20 mouse cellular contexts compared by ENCODE assay signal in the genomic region with DNA sequence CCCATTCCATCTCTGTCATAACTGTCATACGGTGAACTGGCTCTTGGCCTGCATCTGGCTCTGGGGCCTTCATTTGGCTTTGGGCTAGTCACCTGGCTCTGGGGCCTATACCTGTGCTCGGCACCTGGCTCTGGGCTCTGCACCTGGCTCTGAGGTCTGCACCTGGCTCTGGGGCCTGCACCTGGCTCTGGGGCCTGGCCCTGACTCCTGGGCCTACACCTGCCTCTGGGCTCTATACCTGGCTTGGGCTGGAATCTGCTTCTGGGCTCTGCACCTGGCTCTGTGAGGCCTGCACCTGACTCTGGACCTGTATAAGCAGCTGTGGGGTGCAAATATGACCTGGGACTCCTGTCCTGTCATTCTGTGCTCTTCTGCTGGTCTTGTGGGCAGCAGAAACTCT. TPM values are rescaled to one million over a fixed set of nuclear protein-coding genes. Genes with fewer than 3 reads are reported as not detected.
DNase-seq lines count a peak whose midpoint lies in the region; ATAC-seq and TF ChIP-seq lines count a peak whose summit lies in the region.
"Had no signal": no experiment of that assay in that cellular context is flagged by ENCODE, and none has a peak within 500 bp of the region (broad histone marks: within the 10 kb centered on the region; RNA-seq: fewer than 3 reads in every experiment).

No protein-coding gene starts in this region.

- 0 out of 2 replicates have a peak, but pooled peaks have one; percentile 31 for ATAC-seq in lung, embryonic 15.5 days (ENCODE audit: borderline replicate concordance, extremely low read depth, low FRiP score, low TSS enrichment)
- ATAC-seq in intestine, embryonic 15.5 days: 0 out of 2 replicates have a peak, but pooled peaks have one; percentile 31
- peak; percentile 59 for ATAC-seq in intestine, postnatal 0 days
- ATAC-seq: forebrain, embryonic 15.5 days; forebrain, postnatal 0 days had no signal

- no peak overlapping the region for H3K9ac ChIP-seq in lung, embryonic 15.5 days
- no peak overlapping the region for H3K9ac ChIP-seq in intestine, embryonic 15.5 days
- no peak overlapping the region for H3K9ac ChIP-seq in intestine, postnatal 0 days (ENCODE audit: low read depth, low read length)
- H3K9ac ChIP-seq: embryonic facial prominence, embryonic 13.5 days; embryonic facial prominence, embryonic 15.5 days; forebrain, embryonic 12.5 days; forebrain, embryonic 15.5 days; forebrain, postnatal 0 days had no signal

- H3K4me1 ChIP-seq in lung, embryonic 15.5 days: no peaks in the 10 kb centered on the region
- no peaks in the 10 kb centered on the region for H3K4me1 ChIP-seq in intestine, embryonic 15.5 days (replicated peaks)
- no peaks in the 10 kb centered on the region for H3K4me1 ChIP-seq in intestine, postnatal 0 days (replicated peaks; ENCODE audit: control insufficient read depth, insufficient read depth, low read length)
- H3K4me1 ChIP-seq: embryonic facial prominence, embryonic 13.5 days; embryonic facial prominence, embryonic 15.5 days; forebrain, embryonic 12.5 days; forebrain, embryonic 15.5 days had no signal

- no peaks in the 10 kb centered on the region for H3K36me3 ChIP-seq in lung, embryonic 15.5 days
- H3K36me3 ChIP-seq in intestine, embryonic 15.5 days: no peaks in the 10 kb centered on the region
- H3K36me3 ChIP-seq in intestine, postnatal 0 days (ENCODE audit: control insufficient read depth, insufficient read depth): no peaks in the 10 kb centered on the region
- H3K36me3 ChIP-seq: embryonic facial prominence, embryonic 13.5 days; embryonic facial prominence, embryonic 15.5 days; forebrain, embryonic 12.5 days; forebrain, embryonic 15.5 days had no signal

- H3K9me3 ChIP-seq in lung, embryonic 15.5 days: no peaks in the 10 kb centered on the region
- no peaks in the 10 kb centered on the region for H3K9me3 ChIP-seq in intestine, embryonic 15.5 days
- H3K9me3 ChIP-seq in intestine, postnatal 0 days (ENCODE audit: control insufficient read depth): peaks cover 8% of the 10 kb centered on the region; the same call in 1 of the 2 replicates

- TF ChIP-seq CTCF in intestine, postnatal 0 days (IDR thresholded peaks at IDR 0.05; ENCODE audit: low read depth): no peak

- no peak overlapping the region for H3K27ac ChIP-seq in lung, embryonic 15.5 days
- no peak overlapping the region for H3K27ac ChIP-seq in intestine, embryonic 15.5 days
- no peak overlapping the region for H3K27ac ChIP-seq in intestine, postnatal 0 days (ENCODE audit: low read depth, low read length)
- H3K27ac ChIP-seq: embryonic facial prominence, embryonic 13.5 days; embryonic facial prominence, embryonic 15.5 days; forebrain, embryonic 12.5 days; forebrain, embryonic 15.5 days had no signal

- no peak overlapping the region for H3K4me2 ChIP-seq in lung, embryonic 15.5 days
- H3K4me2 ChIP-seq in intestine, embryonic 15.5 days (replicated peaks): no peak overlapping the region
- H3K4me2 ChIP-seq in intestine, postnatal 0 days (replicated peaks; ENCODE audit: low read depth): no peak overlapping the region
- H3K4me2 ChIP-seq: embryonic facial prominence, embryonic 13.5 days; embryonic facial prominence, embryonic 15.5 days; forebrain, embryonic 12.5 days; forebrain, embryonic 15.5 days had no signal

- no peaks in the 10 kb centered on the region for H3K27me3 ChIP-seq in lung, embryonic 15.5 days
- H3K27me3 ChIP-seq in intestine, embryonic 15.5 days (replicated peaks): no peaks in the 10 kb centered on the region
- no peaks in the 10 kb centered on the region for H3K27me3 ChIP-seq in intestine, postnatal 0 days (replicated peaks; ENCODE audit: control insufficient read depth, insufficient read depth, low read length)
- H3K27me3 ChIP-seq: embryonic facial prominence, embryonic 13.5 days; forebrain, embryonic 12.5 days; forebrain, embryonic 15.5 days had no signal

- H3K4me3 ChIP-seq in lung, embryonic 15.5 days: no peak overlapping the region
- H3K4me3 ChIP-seq in intestine, embryonic 15.5 days (replicated peaks): no peak overlapping the region
- no peak overlapping the region for H3K4me3 ChIP-seq in intestine, postnatal 0 days (ENCODE audit: low read depth, low read length)
- H3K4me3 ChIP-seq: embryonic facial prominence, embryonic 13.5 days; embryonic facial prominence, embryonic 15.5 days; erythroblast, embryonic 14.5 days; forebrain, embryonic 12.5 days; forebrain, embryonic 15.5 days had no signal

- DNase-seq in lung, postnatal 10 days: no peak
- no peak for DNase-seq in right cerebral cortex, postnatal 4 days
- no peak for DNase-seq in yolk sac, embryonic 10.5 days (ENCODE audit: low spot score)
- no peak for DNase-seq in ovary, adult 18-20 months (ENCODE audit: low spot score)
- DNase-seq: adrenal gland, adult 2 months; adrenal gland, postnatal 10 days; adrenal gland, postnatal 25 days; embryo, embryonic 11 days; forebrain, postnatal 0 days had no signal

- 73% methylated on average over 2 of the region's 2 CpGs for WGBS in lung, embryonic 15.5 days
- WGBS in intestine, embryonic 15.5 days: 80% methylated on average over 2 of the region's 2 CpGs
- 46% methylated on average over 2 of the region's 2 CpGs for WGBS in intestine, postnatal 0 days

RNA-seq across cellular contexts. Expression of a gene that starts 0.9 kb away (rescaled TPM):
- not detected in 2 replicates for polyA plus RNA-seq in lung, embryonic 15.5 days (2015; fragmentation: Nextera tagmentation; extraction: Ambion mirVana)
- polyA plus RNA-seq in intestine, embryonic 15.5 days (2015; fragmentation: Nextera tagmentation; extraction: Ambion mirVana): not detected in 2 replicates
- polyA plus RNA-seq in intestine, postnatal 0 days (2015; fragmentation: Nextera tagmentation; extraction: Ambion mirVana): not detected in 2 replicates
- polyA plus RNA-seq: adrenal gland, adult 2 months; brain, embryonic 14.5 days; C2C12; embryonic facial prominence, embryonic 11.5 days; embryonic facial prominence, embryonic 13.5 days; erythroblast, embryonic 14.5 days; forebrain, embryonic 12.5 days; forebrain, embryonic 15.5 days; forebrain, postnatal 0 days had no signal

RNA-seq across cellular contexts. Expression of a gene that starts 5.1 kb away (rescaled TPM):
- not detected in 2 replicates for polyA plus RNA-seq in lung, embryonic 15.5 days (2015; fragmentation: Nextera tagmentation; extraction: Ambion mirVana)
- polyA plus RNA-seq in intestine, embryonic 15.5 days (2015; fragmentation: Nextera tagmentation; extraction: Ambion mirVana): not detected in 2 replicates
- not detected in 2 replicates for polyA plus RNA-seq in intestine, postnatal 0 days (2015; fragmentation: Nextera tagmentation; extraction: Ambion mirVana)
- polyA plus RNA-seq: adrenal gland, adult 2 months; brain, embryonic 14.5 days; C2C12; embryonic facial prominence, embryonic 11.5 days; embryonic facial prominence, embryonic 13.5 days; erythroblast, embryonic 14.5 days; forebrain, embryonic 12.5 days; forebrain, embryonic 15.5 days; forebrain, postnatal 0 days had no signal

RNA-seq across cellular contexts. Expression of a gene that starts 11.8 kb away (rescaled TPM):
- polyA plus RNA-seq in lung, embryonic 15.5 days (2015; fragmentation: Nextera tagmentation; extraction: Ambion mirVana): not detected in 2 replicates
- not detected in 2 replicates for polyA plus RNA-seq in intestine, embryonic 15.5 days (2015; fragmentation: Nextera tagmentation; extraction: Ambion mirVana)
- polyA plus RNA-seq in intestine, postnatal 0 days (2015; fragmentation: Nextera tagmentation; extraction: Ambion mirVana): not detected in 2 replicates
- polyA plus RNA-seq: adrenal gland, adult 2 months; brain, embryonic 14.5 days; C2C12; embryonic facial prominence, embryonic 11.5 days; embryonic facial prominence, embryonic 13.5 days; erythroblast, embryonic 14.5 days; forebrain, embryonic 12.5 days; forebrain, embryonic 15.5 days; forebrain, postnatal 0 days had no signal

RNA-seq across cellular contexts. Expression of a gene that starts 14.2 kb away (rescaled TPM):
- polyA plus RNA-seq in lung, embryonic 15.5 days (2015; fragmentation: Nextera tagmentation; extraction: Ambion mirVana): not detected in 2 replicates
- not detected in 2 replicates for polyA plus RNA-seq in intestine, embryonic 15.5 days (2015; fragmentation: Nextera tagmentation; extraction: Ambion mirVana)
- not detected in 2 replicates for polyA plus RNA-seq in intestine, postnatal 0 days (2015; fragmentation: Nextera tagmentation; extraction: Ambion mirVana)
- polyA plus RNA-seq: adrenal gland, adult 2 months; brain, embryonic 14.5 days; C2C12; embryonic facial prominence, embryonic 11.5 days; embryonic facial prominence, embryonic 13.5 days; erythroblast, embryonic 14.5 days; forebrain, embryonic 12.5 days; forebrain, embryonic 15.5 days; forebrain, postnatal 0 days had no signal

RNA-seq across cellular contexts. Expression of a gene that starts 20.6 kb away (rescaled TPM):
- polyA plus RNA-seq in lung, embryonic 15.5 days (2015; fragmentation: Nextera tagmentation; extraction: Ambion mirVana): not detected in 2 replicates
- polyA plus RNA-seq in intestine, embryonic 15.5 days (2015; fragmentation: Nextera tagmentation; extraction: Ambion mirVana): not detected in 2 replicates
- not detected in 2 replicates for polyA plus RNA-seq in intestine, postnatal 0 days (2015; fragmentation: Nextera tagmentation; extraction: Ambion mirVana)
- polyA plus RNA-seq: adrenal gland, adult 2 months; brain, embryonic 14.5 days; C2C12; embryonic facial prominence, embryonic 11.5 days; embryonic facial prominence, embryonic 13.5 days; erythroblast, embryonic 14.5 days; forebrain, embryonic 12.5 days; forebrain, embryonic 15.5 days; forebrain, postnatal 0 days had no signal
